Mouse (Mus musculus) small intestine, adult 2 months (tissue): ENCODE data around the gene Fam84a.

ENCODE experiments used
- CTCF ChIP-seq: fragments of 200-500 bp; IDR thresholded peaks from 2 replicates; pipeline ENCODE4 v1.5.1; 2012; ENCODE audit warnings: low read depth, mild to moderate bottlenecking, control low read depth, inconsistent platforms, low read length, moderate library complexity, mixed read lengths; ENCODE audit not compliant: insufficient replicate concordance, insufficient read length; ENCODE audit errors: extremely low read depth
- POLR2A ChIP-seq: fragments of 200-500 bp; IDR thresholded peaks from 2 replicates; pipeline ENCODE4 v1.6.1; 2012; ENCODE audit warnings: low read depth, mild to moderate bottlenecking, control low read depth, inconsistent platforms, low read length, moderate library complexity

DNA sequence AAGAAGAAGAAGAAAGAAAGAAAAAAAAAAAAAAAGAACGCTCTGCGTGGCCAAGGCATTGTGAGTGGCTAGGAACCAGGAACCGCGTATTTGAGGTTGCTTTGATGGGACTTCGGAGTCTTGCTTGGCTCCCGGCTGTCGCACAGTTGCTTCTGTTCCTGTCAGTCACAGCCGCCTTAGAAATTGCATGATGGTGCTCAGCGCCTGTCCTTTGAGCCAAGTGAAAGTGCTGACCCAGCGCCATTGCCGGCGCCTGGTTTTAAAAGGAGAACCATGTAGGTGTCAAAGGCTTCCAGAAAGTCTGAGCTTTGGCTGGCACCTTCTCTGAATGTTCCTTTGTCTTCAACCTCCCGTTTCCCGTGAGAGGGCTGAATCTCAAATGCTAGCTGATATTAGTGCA, 572 bp upstream of the Fam84a start:
- TF ChIP-seq POLR2A (no peak), CTCF (no peak)
